Comparison of ENCODE assay signal across 13 mouse cellular contexts in the genomic region with DNA sequence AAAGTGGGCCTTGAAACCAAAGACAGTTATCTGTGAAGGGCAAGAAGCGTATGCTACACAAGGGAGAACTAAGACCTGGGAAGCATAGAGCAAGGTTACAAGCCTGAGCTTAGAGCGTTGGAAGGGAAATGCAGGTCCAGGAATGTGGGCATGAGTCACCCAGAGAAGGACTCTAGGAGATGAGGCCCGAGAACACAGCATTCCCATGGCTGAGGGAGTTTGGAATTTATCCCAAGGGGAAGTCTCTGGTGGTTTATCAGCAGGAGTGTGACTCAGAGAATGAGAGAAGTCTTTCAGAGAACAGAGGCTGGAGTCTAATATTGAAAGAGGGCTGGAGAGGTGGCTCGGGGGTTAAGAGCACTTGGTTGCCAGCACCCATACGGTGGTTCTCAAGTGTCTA. TPM values are rescaled to one million over a fixed set of nuclear protein-coding genes. Genes with fewer than 3 reads are reported as not detected.
A peak's percentile ranks its signal among the peaks of the same experiment; 100 is the strongest.
DNase-seq lines count a peak whose midpoint lies in the region; ATAC-seq and TF ChIP-seq lines count a peak whose summit lies in the region.
"Had no signal": no experiment of that assay in that cellular context is flagged by ENCODE, and none has a peak within 500 bp of the region (broad histone marks: within the 10 kb centered on the region; RNA-seq: fewer than 3 reads in every experiment).

No protein-coding gene starts in this region.

- DNase-seq in liver, postnatal 0 days, result no peak
- no peak for DNase-seq in liver, embryonic 11.5 days (ENCODE audit: low spot score)
- peak; percentile 85 for DNase-seq in fibroblast of lung, adult 2 months (ENCODE audit: low read depth)
- DNase-seq in heart, postnatal 14 days, result peak; percentile 13 to 52
- DNase-seq in cerebellum, postnatal 14 days, result no peak
- DNase-seq: cerebellum, adult 2 months; kidney, postnatal 10 days had no signal

- H3K9ac ChIP-seq in liver, postnatal 0 days (replicated peaks), result no peak overlapping the region
- H3K9ac ChIP-seq in liver, embryonic 11.5 days (ENCODE audit: low read depth, low read length), result no peak overlapping the region
- H3K9ac ChIP-seq in stomach, embryonic 16.5 days (ENCODE audit: low read length), result no peak overlapping the region
- H3K9ac ChIP-seq: limb, embryonic 12.5 days had no signal

- TF ChIP-seq EP300 in liver, postnatal 0 days (IDR thresholded peaks at IDR 0.05; ENCODE audit: low read depth), result no peak

- peaks cover 35% of the 10 kb centered on the region for H3K4me1 ChIP-seq in liver, postnatal 0 days (ENCODE audit: insufficient read depth)
- 0 out of 2 replicates have a peak, but pooled peaks cover 2% of the 10 kb centered on the region for H3K4me1 ChIP-seq in liver, embryonic 11.5 days (replicated peaks; ENCODE audit: control insufficient read depth, insufficient read depth, low read length)
- H3K4me1 ChIP-seq in stomach, embryonic 16.5 days (ENCODE audit: control insufficient read depth, insufficient read depth, low read length), result no peaks in the 10 kb centered on the region
- H3K4me1 ChIP-seq: hindbrain, embryonic 10.5 days; limb, embryonic 12.5 days had no signal

- no peaks in the 10 kb centered on the region for H3K36me3 ChIP-seq in liver, postnatal 0 days (replicated peaks; ENCODE audit: insufficient read depth, low read length)
- H3K36me3 ChIP-seq in liver, embryonic 11.5 days (ENCODE audit: control insufficient read depth, insufficient read depth, low read length), result no peaks in the 10 kb centered on the region
- no peaks in the 10 kb centered on the region for H3K36me3 ChIP-seq in stomach, embryonic 16.5 days (ENCODE audit: control insufficient read depth, insufficient read depth, low read length)
- H3K36me3 ChIP-seq: hindbrain, embryonic 10.5 days; limb, embryonic 12.5 days; midbrain, embryonic 10.5 days had no signal

- H3K27ac ChIP-seq in liver, postnatal 0 days (ENCODE audit: low read depth), result no peak overlapping the region
- H3K27ac ChIP-seq in liver, embryonic 11.5 days (ENCODE audit: low read depth, low read length), result no peak overlapping the region
- H3K27ac ChIP-seq in stomach, embryonic 16.5 days (ENCODE audit: low read length), result no peak overlapping the region
- H3K27ac ChIP-seq: hindbrain, embryonic 10.5 days; limb, embryonic 12.5 days; midbrain, embryonic 10.5 days had no signal

- no peaks in the 10 kb centered on the region for H3K9me3 ChIP-seq in liver, postnatal 0 days (ENCODE audit: low read length)
- H3K9me3 ChIP-seq in liver, embryonic 11.5 days (ENCODE audit: control insufficient read depth, low read length), result no peaks in the 10 kb centered on the region
- no peaks in the 10 kb centered on the region for H3K9me3 ChIP-seq in stomach, embryonic 16.5 days (replicated peaks; ENCODE audit: control insufficient read depth, low read length)
- H3K9me3 ChIP-seq: hindbrain, embryonic 10.5 days; limb, embryonic 12.5 days; midbrain, embryonic 10.5 days had no signal

- no peaks in the 10 kb centered on the region for H3K27me3 ChIP-seq in liver, postnatal 0 days (ENCODE audit: insufficient read depth, low read length)
- H3K27me3 ChIP-seq in liver, embryonic 11.5 days (replicated peaks; ENCODE audit: control insufficient read depth, insufficient read depth, low read length), result no peaks in the 10 kb centered on the region
- no peaks in the 10 kb centered on the region for H3K27me3 ChIP-seq in stomach, embryonic 16.5 days (ENCODE audit: control insufficient read depth, insufficient read depth, low read length)
- H3K27me3 ChIP-seq: limb, embryonic 12.5 days had no signal

- H3K4me3 ChIP-seq in liver, postnatal 0 days (ENCODE audit: low read depth, low read length), result no peak overlapping the region
- no peak overlapping the region for H3K4me3 ChIP-seq in liver, embryonic 11.5 days (ENCODE audit: low read depth, low read length)
- H3K4me3 ChIP-seq in stomach, embryonic 16.5 days (replicated peaks; ENCODE audit: low read length), result no peak overlapping the region
- H3K4me3 ChIP-seq: hindbrain, embryonic 10.5 days; limb, embryonic 12.5 days; midbrain, embryonic 10.5 days had no signal

- 71% methylated on average over 5 of the region's 5 CpGs for WGBS in liver, postnatal 0 days (ENCODE audit: insufficient replicate concordance)
- WGBS in liver, embryonic 11.5 days, result 71% methylated on average over 5 of the region's 5 CpGs
- WGBS in stomach, embryonic 16.5 days, result 73% methylated on average over 5 of the region's 5 CpGs

- intact Hi-C loops in heart, postnatal 14 days (cut with DNase I), result no loop called here

- peak; percentile 44; the same call in 1 of the 2 replicates for ATAC-seq in liver, postnatal 0 days
- ATAC-seq in liver, embryonic 11.5 days (replicated peaks; ENCODE audit: low FRiP score), result no peak
- peak; percentile 27; the same call in 1 of the 2 replicates for ATAC-seq in stomach, embryonic 16.5 days (ENCODE audit: insufficient read depth, low FRiP score)
- no peak for ATAC-seq in granulocyte monocyte progenitor cell, adult 5-6 weeks (replicated peaks; ENCODE audit: poor library complexity, severe bottlenecking)
- ATAC-seq in megakaryocyte, adult 5-6 weeks (ENCODE audit: poor library complexity, severe bottlenecking), result no peak

- H3K4me2 ChIP-seq in liver, postnatal 0 days (ENCODE audit: low read depth, low read length), result no peak overlapping the region
- H3K4me2 ChIP-seq in liver, embryonic 11.5 days, result no peak overlapping the region
- H3K4me2 ChIP-seq in stomach, embryonic 16.5 days (ENCODE audit: low read depth, low read length), result no peak overlapping the region
- H3K4me2 ChIP-seq: limb, embryonic 12.5 days had no signal

- TF ChIP-seq CTCF in liver, postnatal 0 days (IDR thresholded peaks at IDR 0.05; ENCODE audit: low read depth), result no peak

RNA-seq across cellular contexts. Expression of a gene that starts 6.3 kb away (rescaled TPM):
- polyA plus RNA-seq in liver, postnatal 0 days (2015; fragmentation: Nextera tagmentation; extraction: Ambion mirVana), result 35.9 and 43.5 TPM in 2 replicates
- 0.99 and 1.9 TPM in 2 replicates for polyA plus RNA-seq in liver, embryonic 11.5 days (2014; fragmentation: Nextera tagmentation; extraction: Ambion mirVana)
- total RNA-seq in heart, postnatal 14 days (2021), result under 1 TPM; 0.51 to 0.53 TPM
- 8.2 and 8.6 TPM in 2 replicates for polyA plus RNA-seq in stomach, embryonic 16.5 days (2015; fragmentation: Nextera tagmentation; extraction: Ambion mirVana)
- not detected in 2 replicates for total RNA-seq in granulocyte monocyte progenitor cell, adult 5-6 weeks (2014; fragmentation: Nextera tagmentation)
- total RNA-seq in granulocyte monocyte progenitor cell, adult 5-6 weeks (2017), result not detected in 2 replicates
- not detected in 2 replicates for total RNA-seq in megakaryocyte, adult 5-6 weeks (2015)
- not detected in 2 replicates for total RNA-seq in megakaryocyte, adult 5-6 weeks (2017)
- polyA plus RNA-seq: hindbrain, embryonic 10.5 days; limb, embryonic 12.5 days had no signal

Comparison
In these comparisons a context has a peak if more than half of its experiments do, and no peak if none do; other contexts are left out.
1. ATAC-seq: peak in liver, postnatal 0 days (single experiment) and stomach, embryonic 16.5 days (single experiment); none in liver, embryonic 11.5 days (single experiment), granulocyte monocyte progenitor cell, adult 5-6 weeks (single experiment) and megakaryocyte, adult 5-6 weeks (single experiment).
2. DNase-seq: peak in fibroblast of lung, adult 2 months (single experiment) and heart, postnatal 14 days (2 of 2); none in liver, postnatal 0 days (single experiment), liver, embryonic 11.5 days (single experiment) and cerebellum, postnatal 14 days (0 of 2).